Mouse (Mus musculus) intestine, postnatal 0 days (tissue): ENCODE measurements around the gene Paox. TPM values are rescaled to one million over a fixed set of nuclear protein-coding genes. Genes with fewer than 3 reads are reported as not detected.

Experiments used
- ATAC-seq: fragments of 200-750 bp; cut with Nextera tagmentation; 2 replicates; pipeline ENCODE4 v1.8.0; 2017; ENCODE audit warnings: mild to moderate bottlenecking, moderate TSS enrichment, moderate library complexity
- H3K27ac ChIP-seq: fragments of 300-500 bp; sonication (generic); 2 replicates; pipeline ENCODE4 v1.5.1; 2014; ENCODE audit warnings: mild to moderate bottlenecking, low read depth, low read length, moderate library complexity
- H3K27me3 ChIP-seq: fragments of 300-500 bp; sonication (generic); replicated peaks from 2 replicates; pipeline ENCODE4 v1.6.1; 2014; ENCODE audit warnings: low read length, mixed read lengths; ENCODE audit not compliant: control insufficient read depth, insufficient read depth
- H3K36me3 ChIP-seq: fragments of 300-500 bp; sonication (generic); 2 replicates; pipeline ENCODE4 v1.6.1; 2014; ENCODE audit warnings: mild to moderate bottlenecking, moderate library complexity; ENCODE audit not compliant: control insufficient read depth, insufficient read depth
- H3K4me1 ChIP-seq: fragments of 300-500 bp; sonication (generic); replicated peaks from 2 replicates; pipeline ENCODE4 v1.6.1; 2014; ENCODE audit warnings: antibody characterized with exemption, low read length, mixed read lengths; ENCODE audit not compliant: control insufficient read depth, insufficient read depth
- H3K4me2 ChIP-seq: fragments of 300-500 bp; sonication (generic); replicated peaks from 2 replicates; pipeline ENCODE4 v1.6.1; 2014; ENCODE audit warnings: low read depth, mild to moderate bottlenecking, moderate library complexity
- H3K4me3 ChIP-seq: fragments of 300-500 bp; sonication (generic); 2 replicates; pipeline ENCODE4 v1.5.1; 2014; ENCODE audit warnings: low read depth, low read length
- H3K9ac ChIP-seq: fragments of 300-500 bp; sonication (generic); 2 replicates; pipeline ENCODE4 v1.6.1; 2014; ENCODE audit warnings: mild to moderate bottlenecking, low read depth, low read length
- H3K9me3 ChIP-seq: fragments of 300-500 bp; sonication (generic); 2 replicates; pipeline ENCODE4 v1.6.1; 2016; ENCODE audit warnings: mixed run types; ENCODE audit not compliant: control insufficient read depth
- CTCF ChIP-seq: sonication (generic); IDR thresholded peaks from 2 replicates; pipeline ENCODE4 v1.5.1; 2016; ENCODE audit warnings: low read depth, mild to moderate bottlenecking, control low read depth, antibody characterized with exemption, moderate library complexity
- WGBS: fragments of 180-500 bp; shearing (Covaris S2); extraction: QIAGEN DNeasy Blood & Tissue Kit; methylation state at CpG from one replicate; pipeline ENCODE4 v1.1.7; 2014; 5-methylcytosine and 5-hydroxymethylcytosine counted together
- polyA plus RNA-seq: library from polyadenylated mRNA; unstranded; fragments of >200 nt; fragmentation: Nextera tagmentation; extraction: Ambion mirVana; gene quantifications from 2 replicates; pipeline ENCODE4 v1.2.1, GENCODE M21; 2015

Paox gene
- polyA plus RNA-seq, 1 experiment from 2014 or later = 25.8 TPM

DNA sequence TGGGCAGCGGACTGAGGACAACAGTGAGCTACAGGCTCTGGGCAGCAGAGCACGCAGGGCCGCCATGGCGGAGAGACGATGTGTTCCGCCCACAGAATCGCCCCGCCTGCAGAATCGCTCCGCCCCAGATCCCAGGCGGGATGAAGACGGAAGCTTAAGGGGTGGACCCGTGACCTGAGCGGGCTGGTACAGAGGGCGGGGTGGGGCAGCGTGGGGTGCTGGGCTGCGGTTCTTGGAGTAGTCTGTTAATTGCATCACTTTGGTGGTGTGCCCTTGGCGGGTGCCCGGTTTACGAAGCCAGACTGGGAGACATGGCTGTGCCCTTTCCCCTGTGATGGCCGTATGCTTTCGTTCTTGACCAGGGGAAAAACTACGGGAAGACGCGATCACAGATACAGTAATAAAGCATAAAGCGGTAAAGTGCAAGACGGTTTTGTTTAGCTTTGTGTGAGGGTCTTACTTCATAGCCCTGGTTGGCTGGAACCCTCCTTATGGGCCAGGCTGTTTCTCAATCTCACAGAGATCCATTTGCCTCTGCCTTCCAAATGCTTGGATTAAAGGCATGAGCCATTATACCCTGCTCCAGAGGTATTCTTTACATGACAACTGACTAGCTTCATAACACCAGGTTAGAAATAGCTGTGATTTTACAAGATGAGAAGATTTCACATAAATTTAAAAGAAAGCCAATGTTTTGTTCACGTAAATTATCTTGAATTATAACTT, 893 bp downstream of the Paox start, which contains the start of gene Echs1:
TSS of gene Echs1 (minus strand) at position 148 of the 726 bp plus-strand sequence.
- peak within 1 kb of the TSS; percentile 90 for H3K27ac ChIP-seq

DNA sequence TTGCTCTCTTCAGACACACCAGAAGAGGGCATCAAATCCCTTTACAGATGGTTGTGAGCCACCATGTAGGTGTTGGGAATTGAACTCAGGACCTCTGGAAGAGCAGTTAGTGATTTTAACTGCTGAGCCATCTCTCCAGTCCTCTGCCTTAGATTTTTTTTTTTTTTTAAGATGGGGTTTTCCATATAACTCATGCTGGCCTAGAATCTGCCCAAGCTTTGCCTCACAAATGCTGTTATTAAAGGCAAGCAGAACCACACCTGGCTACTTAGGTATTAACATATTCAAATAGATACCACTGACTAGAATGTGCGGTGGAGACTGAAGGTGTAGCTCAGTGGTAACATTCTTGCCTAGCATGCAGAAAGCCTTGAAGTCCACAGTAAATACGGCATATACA, 4.9 kb downstream of the Paox start:
- TF ChIP-seq CTCF = no peak
- H3K4me2 ChIP-seq = no peak overlapping the region
- H3K9ac ChIP-seq = no peak overlapping the region
- WGBS = 96% methylated on average over 2 of the region's 2 CpGs
- no peaks in the 10 kb centered on the region for H3K27me3 ChIP-seq
- no peaks in the 10 kb centered on the region for H3K9me3 ChIP-seq
- H3K4me3 ChIP-seq = no peak overlapping the region
- no peaks in the 10 kb centered on the region for H3K36me3 ChIP-seq
- H3K27ac ChIP-seq = no peak overlapping the region
- no peak for ATAC-seq
- no peaks in the 10 kb centered on the region for H3K4me1 ChIP-seq

More for the DNA sequence above, 893 bp downstream of the Paox start, which contains the start of gene Echs1:
- no peak for TF ChIP-seq CTCF
- H3K27me3 ChIP-seq = no peaks in the 10 kb centered on the region
- H3K9ac ChIP-seq = peak within 1 kb of the TSS; percentile 74
- 4% methylated on average over 28 of the region's 28 CpGs for WGBS
- peak; percentile 88 for ATAC-seq
- H3K4me1 ChIP-seq = no peaks in the 10 kb centered on the region
- peak within 1 kb of the TSS; percentile 76 for H3K4me3 ChIP-seq
- H3K4me2 ChIP-seq = peak within 1 kb of the TSS; percentile 88
- no peaks in the 10 kb centered on the region for H3K9me3 ChIP-seq
- peaks cover 17% of the 10 kb centered on the region for H3K36me3 ChIP-seq

- TF ChIP-seq CTCF = no peak
- Histone ChIP-seq H3K9ac (no peak overlapping the region), H3K27ac (no peak overlapping the region), H3K9me3 (no peaks in the 10 kb centered on the region), H3K4me3 (no peak overlapping the region), H3K4me1 (no peaks in the 10 kb centered on the region), H3K27me3 (no peaks in the 10 kb centered on the region), H3K4me2 (no peak overlapping the region), H3K36me3 (no peaks in the 10 kb centered on the region)
- ATAC-seq = peak; percentile 49
- WGBS = 49% methylated on average over 10 of the region's 13 CpGs
Observed at GRCm38 (mm10) chr7:140121338-140121910, 5.8 kb downstream of the Paox start.

DNA sequence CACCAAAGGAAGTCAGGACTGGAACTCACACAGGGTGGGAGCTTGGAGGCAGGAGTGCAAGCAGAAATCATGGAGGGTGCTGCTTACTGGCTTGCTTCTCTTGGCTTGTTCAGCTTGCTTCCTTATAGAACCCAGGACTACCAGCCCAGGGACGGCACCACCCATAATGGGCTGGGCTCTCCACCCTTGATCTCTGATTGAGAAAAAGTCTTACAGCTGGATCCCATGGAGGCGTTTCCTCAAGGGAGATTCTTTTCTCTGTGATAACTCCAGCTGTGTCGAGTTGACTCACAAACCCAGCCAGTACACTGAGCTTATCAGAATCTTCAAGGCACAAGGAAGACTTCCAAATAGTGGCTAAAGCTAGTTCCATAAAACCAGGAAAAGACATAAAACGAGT, 7.2 kb downstream of the Paox start:
- H3K9me3 ChIP-seq = no peaks in the 10 kb centered on the region
- H3K9ac ChIP-seq = no peak overlapping the region
- no peaks in the 10 kb centered on the region for H3K27me3 ChIP-seq
- peak overlapping the region; percentile 60; the same call in 1 of the 2 replicates for H3K27ac ChIP-seq
- no peak overlapping the region for H3K4me3 ChIP-seq
- no peak for TF ChIP-seq CTCF
- WGBS = 19% methylated on average over 4 of the region's 4 CpGs
- H3K36me3 ChIP-seq = no peaks in the 10 kb centered on the region
- H3K4me2 ChIP-seq = peak overlapping the region; percentile 18
- H3K4me1 ChIP-seq = no peaks in the 10 kb centered on the region
- peak; percentile 34 for ATAC-seq

GRCm38 (mm10) chr7:140124382-140124781, 8.8 kb downstream of the Paox start:
- no peak for TF ChIP-seq CTCF
- H3K27me3 ChIP-seq = no peaks in the 10 kb centered on the region
- no peak overlapping the region for H3K9ac ChIP-seq
- 98% methylated on average over 1 of the region's 1 CpGs for WGBS
- ATAC-seq = no peak
- H3K9me3 ChIP-seq = no peaks in the 10 kb centered on the region
- H3K27ac ChIP-seq = no peak overlapping the region
- peaks cover 4% of the 10 kb centered on the region; the same call in 1 of the 2 replicates for H3K36me3 ChIP-seq
- H3K4me3 ChIP-seq = no peak overlapping the region
- H3K4me1 ChIP-seq = no peaks in the 10 kb centered on the region
- H3K4me2 ChIP-seq = no peak overlapping the region

GRCm38 (mm10) chr7:140125278-140126021, 9.9 kb downstream of the Paox start:
- Histone ChIP-seq H3K27ac (peak overlapping the region; percentile 50; the same call in 1 of the 2 replicates), H3K4me3 (peak overlapping the region; percentile 89), H3K4me2 (peak overlapping the region; percentile 90), H3K27me3 (no peaks in the 10 kb centered on the region), H3K36me3 (peaks cover 14% of the 10 kb centered on the region), H3K9me3 (no peaks in the 10 kb centered on the region), H3K4me1 (no peaks in the 10 kb centered on the region), H3K9ac (peak overlapping the region; percentile 87)
- peak; percentile 90 for ATAC-seq
- no peak for TF ChIP-seq CTCF
- WGBS = under 1% methylated on average over 39 of the region's 40 CpGs
